Mouse (Mus musculus): Measurements from ENCODE around the gene Shpk.

The Shpk gene

GRCm38 (mm10) chr11:73267267-73267666, 68.0 kb downstream of the Shpk start, which contains the start of gene Trpv3:
Trpv3 (plus strand) TSS chr11:73267388.
- no peak for DNase-seq (ENCODE audit: low read depth)

Data from fibroblast of lung, adult 2 months (primary cell).